Mouse (Mus musculus): ENCODE measurements around the gene Tmcc2.

Tmcc2 gene

DNA sequence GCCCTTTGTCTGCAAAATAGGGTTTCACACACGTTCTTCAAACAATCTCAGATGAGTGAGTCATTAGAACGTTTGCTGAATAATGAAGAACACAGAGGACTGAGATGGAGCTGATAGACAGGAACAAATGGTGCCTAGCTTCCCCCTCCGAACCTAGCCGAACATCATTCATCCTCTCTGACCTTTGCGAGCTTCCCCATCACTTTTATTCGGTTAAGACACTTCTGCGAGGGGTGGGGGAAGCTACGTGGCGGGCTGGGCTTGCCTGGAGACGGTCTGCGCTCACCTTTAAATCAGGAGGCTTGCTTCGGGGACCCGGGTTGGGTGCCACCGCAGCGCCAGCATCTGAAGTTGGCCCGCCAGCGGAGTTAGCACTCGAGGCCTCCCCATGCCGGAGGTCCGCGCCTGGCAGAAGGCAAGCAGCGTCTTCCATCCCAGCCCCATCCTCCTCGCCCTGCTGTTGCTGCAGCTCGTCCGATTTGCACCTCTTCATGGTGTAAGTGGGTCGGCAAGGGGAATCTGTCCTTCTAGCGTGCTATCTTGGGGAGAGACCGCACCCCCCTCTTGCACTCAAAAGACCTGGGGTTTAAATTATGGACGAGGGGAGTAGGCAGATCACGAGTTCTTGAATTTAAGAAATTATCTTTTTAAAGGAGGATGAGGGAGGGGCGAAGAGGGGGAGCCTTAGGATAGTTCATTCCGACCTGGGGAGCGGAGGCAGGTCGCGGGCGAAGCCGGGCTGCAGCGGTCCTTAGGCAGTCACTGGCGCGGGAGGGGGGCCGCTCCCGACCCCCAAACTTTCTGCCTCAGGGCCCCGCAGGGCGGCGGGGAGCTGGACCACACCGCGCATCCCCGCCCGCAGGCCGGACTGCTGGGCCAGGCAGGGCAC, at the start of gene Tmcc2:
Gene Tmcc2, minus strand, starts transcription at position 591 of the 889 bp plus-strand sequence.
- DNase-seq = peak; percentile 48

- DNase-seq = no peak
Observed at GRCm38 (mm10) chr1:132437389-132437788, 46.3 kb upstream of the Tmcc2 start.

- DNase-seq = no peak
Observed at GRCm38 (mm10) chr1:132436960-132437359, 45.9 kb upstream of the Tmcc2 start.

DNA sequence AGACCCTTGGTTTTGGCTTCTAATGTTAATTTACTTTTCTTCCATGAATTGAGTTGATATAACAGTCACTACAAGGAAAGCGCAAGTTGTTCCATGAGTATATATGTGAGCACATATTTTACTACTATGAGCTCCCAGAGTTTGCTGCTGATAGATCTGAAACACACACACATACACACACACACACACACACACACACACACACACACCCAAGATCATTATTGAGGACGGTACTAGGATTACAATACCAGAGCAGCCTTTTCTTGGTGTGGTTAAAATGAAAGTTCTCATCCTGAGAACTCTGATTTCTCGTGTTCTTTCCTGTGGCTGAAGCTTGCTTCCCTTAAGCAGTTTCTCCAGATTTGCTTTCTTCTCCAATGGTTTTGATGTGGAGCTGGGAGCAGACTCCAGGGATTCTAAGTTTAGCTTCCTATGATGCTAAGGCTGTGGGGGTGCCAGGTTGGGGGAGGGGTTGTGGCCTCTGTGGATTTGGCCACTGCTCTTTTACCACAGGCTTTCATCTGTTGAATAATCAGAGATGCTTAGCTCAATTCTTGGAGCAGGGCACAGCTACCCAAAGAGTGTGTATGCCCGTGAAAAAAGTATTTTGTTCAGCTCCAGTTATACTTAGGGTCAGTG, 45.4 kb upstream of the Tmcc2 start:
- no peak for DNase-seq

- no peak for DNase-seq
Observed at GRCm38 (mm10) chr1:132434032-132434431, 43.0 kb upstream of the Tmcc2 start.

GRCm38 (mm10) chr1:132433349-132433748, 42.3 kb upstream of the Tmcc2 start:
- no peak for DNase-seq

- DNase-seq = peak; percentile 63
Observed at GRCm38 (mm10) chr1:132431716-132432115, 40.6 kb upstream of the Tmcc2 start.

- DNase-seq = peak; percentile 17
Observed at GRCm38 (mm10) chr1:132430818-132431217, 39.7 kb upstream of the Tmcc2 start.

DNA sequence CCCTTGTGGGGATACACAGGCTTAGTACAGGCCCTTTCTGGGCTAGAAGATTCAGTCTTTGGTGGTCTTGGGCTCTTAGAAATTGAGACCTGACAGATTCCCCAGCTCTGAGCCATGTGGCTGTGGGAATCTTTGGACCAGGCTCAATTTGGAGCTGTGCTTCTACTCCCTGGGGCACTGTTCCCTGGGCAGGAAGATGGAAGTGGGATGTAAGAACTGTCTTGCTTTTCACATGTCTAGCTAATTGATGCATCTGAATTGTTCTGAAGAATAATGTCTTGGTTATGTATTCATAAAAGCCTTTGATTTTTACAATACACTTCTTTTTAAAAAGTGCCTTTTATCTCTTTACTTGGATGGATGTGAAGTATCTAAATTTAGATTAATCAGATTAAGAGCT, 34.5 kb upstream of the Tmcc2 start:
- no peak for DNase-seq

GRCm38 (mm10) chr1:132422912-132423696, 32.0 kb upstream of the Tmcc2 start:
- DNase-seq = no peak

DNA sequence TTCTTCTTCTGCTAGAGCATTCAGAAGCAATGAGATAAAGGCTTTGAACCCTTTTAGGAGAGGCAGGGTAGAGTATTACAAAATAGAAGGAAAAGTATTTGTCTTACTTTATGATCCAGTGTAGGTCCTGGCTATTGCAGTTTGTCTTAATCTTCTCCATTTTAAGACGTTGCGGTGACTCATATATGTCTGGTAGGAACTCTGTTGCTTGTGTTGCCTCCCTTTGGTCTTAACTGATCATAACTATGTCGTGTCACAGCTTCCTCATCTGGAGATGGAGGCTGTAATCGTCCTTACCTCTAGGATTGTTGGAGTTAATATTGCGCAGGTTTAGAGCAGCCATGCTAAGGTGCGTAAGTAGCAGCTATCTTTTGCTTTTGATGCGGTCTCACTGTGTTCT, 29.6 kb upstream of the Tmcc2 start:
- no peak for DNase-seq

DNA sequence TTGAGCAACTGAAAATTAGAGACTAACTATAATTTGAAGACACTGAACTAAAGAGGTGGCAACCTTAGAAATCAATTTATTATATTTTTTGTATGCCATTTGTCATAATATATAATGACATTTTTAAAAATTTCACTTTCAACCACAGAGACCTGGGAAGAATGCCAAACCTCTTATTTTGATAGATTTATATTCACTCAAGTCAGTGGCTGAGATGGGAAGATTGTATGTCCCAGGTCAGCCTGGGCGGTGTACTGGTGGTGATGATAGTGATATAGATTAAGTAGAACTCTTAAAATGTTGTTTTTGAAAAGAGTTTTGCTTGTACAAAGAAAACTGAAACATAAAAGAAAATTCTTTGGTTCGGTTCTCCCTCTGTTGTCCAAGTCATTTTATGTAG, 29.1 kb upstream of the Tmcc2 start:
- no peak for DNase-seq

DNA sequence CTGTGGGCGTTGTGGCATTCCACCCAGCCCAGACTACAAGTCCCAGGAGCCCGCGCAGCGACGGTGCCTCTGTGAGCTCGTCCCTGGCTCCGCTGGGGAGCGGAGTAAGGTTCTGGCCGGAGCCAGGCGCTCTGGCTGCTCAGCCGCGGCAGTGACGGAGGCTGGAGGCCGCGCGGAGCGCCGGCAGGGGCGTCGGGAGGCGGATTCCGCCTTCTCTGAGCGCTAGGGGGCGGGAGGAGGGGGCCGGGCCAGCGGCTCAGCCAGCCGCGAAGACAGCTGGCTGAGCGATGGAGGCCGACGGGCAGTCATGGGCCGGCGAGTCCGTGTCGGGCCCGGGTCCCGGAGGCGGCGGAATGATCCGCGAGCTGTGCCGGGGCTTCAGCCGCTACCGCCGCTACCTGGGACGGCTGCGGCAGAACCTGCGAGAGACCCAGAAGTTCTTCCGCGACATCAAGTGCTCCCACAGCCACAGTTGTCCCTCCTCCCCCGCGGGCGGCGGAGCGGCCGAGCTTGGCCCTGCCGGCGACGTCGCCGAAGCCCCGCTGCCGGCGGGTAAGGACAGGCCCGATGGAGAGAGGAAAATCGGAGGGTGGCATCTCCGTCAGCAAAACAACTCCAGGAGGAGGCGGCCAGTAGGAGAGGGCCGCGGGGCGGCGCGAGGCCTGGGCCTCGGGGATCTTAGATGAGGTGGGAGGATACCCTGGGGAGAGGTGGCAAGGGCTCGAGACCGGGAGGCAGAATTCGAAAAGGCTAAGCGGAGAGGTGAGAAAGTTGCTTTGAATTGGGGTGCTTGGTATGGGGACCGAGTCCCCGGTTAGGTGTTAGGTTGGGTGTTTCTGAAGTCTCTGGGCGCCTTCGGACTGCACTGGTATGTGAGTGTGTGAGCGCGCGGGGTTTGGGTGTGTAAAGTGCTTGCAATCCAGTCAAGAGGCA, 26.5 kb upstream of the Tmcc2 start, which contains the start of gene Dstyk:
Gene Dstyk, plus strand, starts transcription at position 237 of the 933 bp plus-strand sequence.
- DNase-seq = peak; percentile 94

GRCm38 (mm10) chr1:132416943-132417290, 25.8 kb upstream of the Tmcc2 start:
- no peak for DNase-seq

GRCm38 (mm10) chr1:132416244-132416942, 25.3 kb upstream of the Tmcc2 start:
- DNase-seq = no peak

DNA sequence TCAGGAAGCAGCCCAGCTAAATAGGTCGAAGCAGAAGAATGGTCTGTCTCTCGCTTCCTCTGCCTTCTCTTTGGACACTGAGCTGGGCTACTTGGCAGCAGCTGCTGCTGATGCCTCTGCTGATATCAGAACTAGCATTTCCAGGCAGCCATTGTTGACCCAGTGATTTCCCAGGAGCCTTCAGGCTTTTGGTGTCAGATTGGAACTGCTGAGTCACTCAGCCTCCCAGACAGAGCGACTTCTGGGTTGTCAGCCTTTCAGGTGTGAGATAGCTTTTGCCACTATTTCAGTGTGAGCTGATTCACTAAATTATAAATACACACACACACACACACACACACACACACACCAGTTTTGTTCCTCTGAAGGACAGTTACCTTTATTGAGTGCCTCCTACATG, 19.6 kb upstream of the Tmcc2 start:
- no peak for DNase-seq

DNA sequence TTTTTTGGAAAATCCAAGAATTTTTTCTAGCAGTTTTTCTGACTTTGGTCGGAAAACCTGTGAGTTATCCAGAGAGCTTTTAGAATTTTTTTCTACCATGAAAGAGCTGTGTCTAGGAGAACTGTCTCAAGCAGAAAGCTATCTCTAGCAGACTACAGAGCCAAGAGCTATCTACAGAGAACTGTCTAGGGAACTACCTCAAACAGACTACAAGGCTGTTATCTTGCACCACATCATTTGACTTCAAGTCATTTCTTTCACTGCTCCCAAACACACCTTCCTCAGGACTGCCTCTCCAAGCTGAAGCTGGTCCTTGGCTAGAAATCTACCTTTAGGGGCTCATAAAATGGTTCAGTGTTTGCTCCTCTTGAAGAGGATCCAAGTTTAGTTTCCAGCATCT, 10.8 kb upstream of the Tmcc2 start:
- no peak for DNase-seq

GRCm38 (mm10) chr1:132400538-132400937, 9.5 kb upstream of the Tmcc2 start:
- DNase-seq = no peak

DNA sequence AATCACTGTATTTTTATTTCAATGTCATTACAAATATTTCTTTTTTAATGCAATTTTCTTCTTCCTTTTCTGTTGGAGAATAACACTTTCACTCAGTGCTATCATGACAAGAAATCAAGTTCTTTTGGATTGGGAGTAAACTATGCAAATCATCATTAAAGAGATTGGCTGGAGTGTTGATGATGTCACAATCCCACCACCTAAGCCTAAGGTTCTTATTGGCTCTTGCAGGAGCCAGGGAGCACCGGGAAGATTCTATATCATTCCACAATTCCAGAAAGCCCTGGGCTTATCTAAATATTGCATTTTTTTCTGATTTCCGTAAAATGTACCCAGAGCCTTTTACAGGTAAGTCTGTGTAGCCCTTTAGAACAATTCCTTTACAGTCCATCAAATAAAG, 5.6 kb upstream of the Tmcc2 start:
- DNase-seq = no peak

DNA sequence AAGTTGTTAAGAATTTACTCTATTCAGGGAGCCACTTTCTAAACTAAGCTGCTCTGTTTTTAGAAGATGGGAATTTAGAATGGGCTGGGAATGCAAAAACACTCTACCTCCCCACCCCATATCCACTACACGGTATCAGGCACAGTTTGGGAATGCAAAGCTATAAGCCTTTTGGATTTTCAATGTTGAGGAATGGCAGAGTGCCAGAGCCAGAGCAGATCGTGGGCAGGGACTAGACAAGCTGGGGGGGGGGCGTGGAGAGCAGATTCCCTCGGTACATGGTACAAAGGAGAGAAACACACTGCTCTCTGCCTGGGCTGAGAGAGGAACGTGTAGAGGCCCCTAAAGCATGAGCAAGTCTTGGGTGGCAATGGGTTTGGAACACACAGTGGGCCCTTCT, 1.8 kb upstream of the Tmcc2 start:
- no peak for DNase-seq

DNA sequence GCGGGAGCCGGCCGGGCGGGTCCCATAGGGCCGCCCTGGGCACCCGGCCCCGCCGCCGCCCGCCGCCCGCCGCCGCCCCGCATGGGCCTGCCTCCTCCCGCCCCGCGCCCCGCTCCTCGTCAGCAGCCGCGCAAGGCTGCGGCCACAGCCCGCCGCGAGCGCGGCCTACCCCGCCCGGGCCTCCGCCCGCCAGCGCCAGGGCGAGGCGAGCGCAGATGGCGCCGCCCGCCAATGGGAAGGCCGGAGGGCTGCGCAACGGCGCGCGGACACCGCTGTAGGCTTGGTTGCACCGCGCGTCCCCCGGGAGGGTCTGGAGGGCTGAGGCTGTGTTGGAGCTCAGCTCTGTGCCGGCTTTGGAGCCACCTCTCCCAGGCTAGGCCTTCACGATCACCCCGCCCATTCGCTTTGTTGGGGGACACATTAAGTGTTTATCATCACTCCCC, 520 bp upstream of the Tmcc2 start:
- DNase-seq = peak; percentile 81

Data from right cerebral cortex, adult 18-20 months (tissue).